Mouse (Mus musculus) common myeloid progenitor, adult 5-6 weeks (primary cell): ENCODE measurements at regions not wholly inside any gene's neighbourhood (a gene's known extent, or its start where the extent isn't known, plus 50 kb on each side); places are given as distances from the start of the nearest gene placed in this dataset.

Source experiments
- ATAC-seq: replicated peaks from 2 replicates; pipeline ENCODE4 v1.8.0; 2016; ENCODE audit warnings: low read depth, mild to moderate bottlenecking, moderate TSS enrichment, inconsistent platforms; ENCODE audit not compliant: poor library complexity, severe bottlenecking

- ATAC-seq: no peak
These were observed 124.1 kb upstream of the Hes1 start for GRCm38 (mm10) chr16:29939869-29940707.

- no peak for ATAC-seq
These were observed 122.1 kb upstream of the Hes1 start for GRCm38 (mm10) chr16:29942111-29942510.

GRCm38 (mm10) chr16:29943963-29944860, 120.0 kb upstream of the Hes1 start:
- ATAC-seq: no peak

GRCm38 (mm10) chr16:29944966-29945365, 119.2 kb upstream of the Hes1 start:
- ATAC-seq: no peak

- peak; percentile 89 for ATAC-seq
These were observed 118.8 kb upstream of the Hes1 start for GRCm38 (mm10) chr16:29945376-29945890.

GRCm38 (mm10) chr16:29945891-29946598, 118.1 kb upstream of the Hes1 start:
- ATAC-seq: peak; percentile 62

- ATAC-seq: no peak
These were observed 117.2 kb upstream of the Hes1 start for GRCm38 (mm10) chr16:29946966-29947365.

- ATAC-seq: no peak
These were observed 116.5 kb upstream of the Hes1 start for GRCm38 (mm10) chr16:29947670-29948069.

GRCm38 (mm10) chr16:29950136-29950535, 114.0 kb upstream of the Hes1 start:
- no peak for ATAC-seq

- ATAC-seq: no peak
These were observed 113.4 kb upstream of the Hes1 start for GRCm38 (mm10) chr16:29950791-29951190.

GRCm38 (mm10) chr16:29954700-29955099, 109.5 kb upstream of the Hes1 start:
- ATAC-seq: no peak

GRCm38 (mm10) chr16:29956904-29957303, 107.3 kb upstream of the Hes1 start:
- ATAC-seq: no peak

- no peak for ATAC-seq
These were observed 104.1 kb upstream of the Hes1 start for GRCm38 (mm10) chr16:29959939-29960637.

- no peak for ATAC-seq
These were observed 100.9 kb upstream of the Hes1 start for GRCm38 (mm10) chr16:29963284-29963683.

GRCm38 (mm10) chr16:29964563-29964962, 99.6 kb upstream of the Hes1 start:
- ATAC-seq: no peak

- no peak for ATAC-seq
These were observed 95.4 kb upstream of the Hes1 start for GRCm38 (mm10) chr16:29968743-29969142.

GRCm38 (mm10) chr16:29972741-29973141, 91.4 kb upstream of the Hes1 start:
- ATAC-seq: no peak

GRCm38 (mm10) chr16:29973250-29973649, 90.9 kb upstream of the Hes1 start:
- no peak for ATAC-seq

- ATAC-seq: no peak
These were observed 88.4 kb upstream of the Hes1 start for GRCm38 (mm10) chr16:29975800-29976199.

- no peak for ATAC-seq
These were observed 87.2 kb upstream of the Hes1 start for GRCm38 (mm10) chr16:29977011-29977410.
